Mouse (Mus musculus) G1E (cell line): ENCODE results near the gene Fam43b. TPM values are rescaled to one million over a fixed set of nuclear protein-coding genes. Genes with fewer than 3 reads are reported as not detected.
A peak's percentile ranks its signal among the peaks of the same experiment; 100 is the strongest.

ENCODE experiments used
- ATAC-seq: 2 replicates; pipeline ENCODE4 v1.8.0; 2016; ENCODE audit warnings: mild to moderate bottlenecking; ENCODE audit not compliant: insufficient number of reproducible peaks, poor library complexity, low FRiP score, severe bottlenecking; ENCODE audit errors: extremely low read depth
- DNase-seq: peaks from one replicate; pipeline ENCODE4 v3.0.0; 2012; ENCODE audit warnings: low spot score
- H3K27me3 ChIP-seq: 2 replicates; pipeline ENCODE4 v1.6.1; 2012; ENCODE audit warnings: mild to moderate bottlenecking, low read length, inconsistent platforms; ENCODE audit not compliant: insufficient read depth
- H3K36me3 ChIP-seq: replicated peaks from 2 replicates; pipeline ENCODE3; 2012; ENCODE audit warnings: mild to moderate bottlenecking, inconsistent platforms
- H3K4me1 ChIP-seq: 2 replicates; pipeline ENCODE4 v1.6.1; 2012; ENCODE audit warnings: low read depth, low read length, inconsistent platforms, mixed read lengths; ENCODE audit not compliant: insufficient read depth
- H3K4me3 ChIP-seq: 2 replicates; pipeline ENCODE4 v1.5.1; 2012; ENCODE audit warnings: low read depth, mild to moderate bottlenecking, inconsistent platforms, low read length, moderate library complexity, mixed read lengths
- H3K9me3 ChIP-seq: replicated peaks from 2 replicates; pipeline ENCODE4 v1.6.1; 2012; ENCODE audit warnings: inconsistent platforms
- CTCF ChIP-seq: IDR thresholded peaks from 2 replicates; pipeline ENCODE4 v1.5.1; 2012; ENCODE audit warnings: low read depth, low read length, inconsistent platforms, mixed read lengths
- GATA1 ChIP-seq: IDR thresholded peaks from 2 replicates; pipeline ENCODE4 v1.6.1; 2012; ENCODE audit warnings: borderline replicate concordance, low read length, inconsistent platforms, mixed read lengths
- GATA2 ChIP-seq: IDR thresholded peaks from 2 replicates; pipeline ENCODE4 v1.6.1; 2012; ENCODE audit warnings: low read depth, low read length, inconsistent platforms, borderline replicate concordance
- POLR2AphosphoS5 ChIP-seq: IDR thresholded peaks from 2 replicates; pipeline ENCODE4 v1.6.1; 2012; ENCODE audit warnings: low read depth, low read length, inconsistent platforms; ENCODE audit not compliant: insufficient replicate concordance
- TAL1 ChIP-seq: conservative IDR thresholded peaks from 2 replicates; pipeline ENCODE4 v1.6.1; 2012; ENCODE audit warnings: low read depth, low read length, inconsistent platforms, mixed read lengths
- polyA plus RNA-seq: library from polyadenylated mRNA; stranded (reverse); fragments of >175 nt; gene quantifications from 2 replicates; pipeline ENCODE4 v1.2.3, GENCODE M21; 2012
- total RNA-seq, 2 experiments: library from RNA; stranded (forward) in 1 of 2; stranded (reverse) in 1 of 2; fragments of 200-1000 nt in 1 of 2; fragments of >200 nt in 1 of 2; fragmentation: Nextera tagmentation in 1 of 2; gene quantifications; 2 replicates each; pipeline ENCODE4 v1.2.3; 2014 to 2017

Gene Fam43b
- total and polyA plus RNA-seq, 3 experiments = 0.11 TPM; not detected in 2

DNA sequence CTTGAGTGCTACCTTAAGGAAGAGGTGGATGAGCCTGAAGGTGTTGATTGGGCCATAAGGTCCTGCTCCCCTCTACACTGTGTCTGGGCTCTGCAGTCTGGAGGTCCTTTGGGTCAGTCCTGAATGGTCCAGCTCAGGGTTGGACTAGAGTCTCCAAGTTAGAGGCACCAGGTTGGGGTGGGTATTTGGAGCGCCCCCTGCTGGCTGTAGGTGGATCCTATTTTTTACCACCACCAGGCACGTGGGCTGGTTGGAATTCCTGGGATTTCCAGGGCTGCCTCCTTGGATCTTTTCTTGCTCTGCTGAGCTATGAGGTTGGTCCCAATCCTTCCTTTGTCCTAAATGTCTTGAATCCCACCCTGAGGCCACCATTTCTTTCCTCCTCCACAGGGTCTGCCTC is 8.5 kb upstream of the Fam43b start:
- no peaks in the 10 kb centered on the region for H3K36me3 ChIP-seq
- H3K4me1 ChIP-seq = no peaks in the 10 kb centered on the region
- TF ChIP-seq GATA1 (no peak), CTCF (peak; percentile 76)
- ATAC-seq (no peak), DNase-seq (peak; percentile 11)
- no peaks in the 10 kb centered on the region; the same call in 1 of the 2 replicates for H3K27me3 ChIP-seq
- H3K9me3 ChIP-seq = no peaks in the 10 kb centered on the region
- no peak overlapping the region for H3K4me3 ChIP-seq

DNA sequence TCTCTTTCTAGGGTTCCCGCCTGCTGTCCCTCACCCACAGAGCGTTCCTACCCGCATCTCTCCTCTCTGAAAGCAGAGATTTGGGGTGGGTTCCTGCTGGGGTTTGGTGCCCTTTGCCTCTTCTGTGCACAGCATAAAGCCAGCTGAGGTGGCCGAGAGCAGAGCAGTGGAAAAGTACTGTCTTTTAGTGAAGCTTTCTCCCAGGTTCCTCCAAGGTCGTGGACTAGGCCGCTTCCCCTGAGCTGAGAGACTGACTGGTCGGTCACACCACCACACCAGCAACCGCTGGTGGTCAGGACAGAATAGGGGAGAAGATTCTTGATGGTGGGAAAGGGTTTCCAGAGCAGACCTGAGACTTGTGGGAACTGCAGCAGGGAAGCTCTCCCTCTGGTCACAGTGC is 383 bp upstream of the Fam43b start:
- H3K4me3 ChIP-seq = no peak overlapping the region
- H3K27me3 ChIP-seq = peaks cover 11% of the 10 kb centered on the region; the same call in 1 of the 2 replicates
- peaks cover 17% of the 10 kb centered on the region for H3K9me3 ChIP-seq

DNA sequence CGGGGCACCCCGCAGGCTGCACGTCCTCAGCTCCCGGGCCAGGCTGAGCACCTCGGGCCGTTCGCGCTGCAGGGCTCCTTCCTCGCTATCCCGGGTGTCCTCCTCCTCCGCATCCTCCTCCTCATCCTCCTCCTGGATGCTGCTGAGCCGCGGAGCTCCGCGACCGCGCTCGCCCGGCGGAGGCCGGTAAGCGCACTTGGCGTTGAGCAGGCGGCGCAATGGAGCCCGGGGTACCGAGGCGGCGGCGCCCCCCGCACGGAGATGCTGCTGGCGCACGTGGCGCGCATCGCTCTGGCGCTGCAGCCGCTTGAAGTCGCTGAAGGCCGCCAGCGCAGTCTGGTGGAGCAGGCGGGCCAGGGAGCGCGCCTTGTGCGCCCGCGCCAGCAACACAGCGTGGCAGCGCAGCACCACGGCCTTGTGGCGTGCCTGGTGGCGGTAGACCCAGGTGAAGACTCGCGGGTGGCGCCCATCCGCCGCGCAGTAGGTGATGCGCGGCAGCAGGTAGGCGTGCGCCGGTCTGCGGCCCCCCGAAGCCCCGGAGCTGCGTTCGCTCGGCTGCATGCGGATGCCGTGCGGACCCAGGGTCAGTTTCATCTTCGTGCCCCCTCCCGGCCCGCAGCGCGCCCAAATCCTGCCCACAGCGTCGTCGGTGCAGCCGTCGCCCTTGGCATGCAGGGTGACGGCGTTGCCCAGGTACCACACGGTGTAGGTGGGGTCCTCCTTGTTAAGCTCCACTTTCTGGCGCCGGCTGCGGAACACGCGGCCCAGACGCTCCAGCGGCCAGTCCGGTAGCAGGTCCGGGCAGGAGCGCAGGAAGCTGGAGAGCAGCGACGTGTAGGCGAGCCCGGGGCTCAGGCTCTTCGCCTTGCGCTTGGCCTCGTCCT is 999 bp downstream of the Fam43b start:
- Histone ChIP-seq H3K36me3 (no peaks in the 10 kb centered on the region), H3K4me3 (no peak overlapping the region; the same call in 1 of the 2 replicates), H3K27me3 (peaks cover 11% of the 10 kb centered on the region; the same call in 1 of the 2 replicates), H3K4me1 (no peaks in the 10 kb centered on the region), H3K9me3 (peaks cover 17% of the 10 kb centered on the region)
- no peak for DNase-seq
- ATAC-seq = no peak
- no peak for TF ChIP-seq CTCF
- TF ChIP-seq GATA1 = no peak
- TF ChIP-seq POLR2AphosphoS5 = no peak
- TF ChIP-seq GATA2 = no peak
- TF ChIP-seq TAL1 = no peak

More for the DNA sequence above, 383 bp upstream of the Fam43b start:
- no peaks in the 10 kb centered on the region for H3K36me3 ChIP-seq
- no peak for TF ChIP-seq GATA1
- no peak for TF ChIP-seq POLR2AphosphoS5
- TF ChIP-seq GATA2 = no peak
- TF ChIP-seq TAL1 = no peak
- TF ChIP-seq CTCF = no peak
- DNase-seq = no peak
- no peak for ATAC-seq
- H3K4me1 ChIP-seq = no peaks in the 10 kb centered on the region

DNA sequence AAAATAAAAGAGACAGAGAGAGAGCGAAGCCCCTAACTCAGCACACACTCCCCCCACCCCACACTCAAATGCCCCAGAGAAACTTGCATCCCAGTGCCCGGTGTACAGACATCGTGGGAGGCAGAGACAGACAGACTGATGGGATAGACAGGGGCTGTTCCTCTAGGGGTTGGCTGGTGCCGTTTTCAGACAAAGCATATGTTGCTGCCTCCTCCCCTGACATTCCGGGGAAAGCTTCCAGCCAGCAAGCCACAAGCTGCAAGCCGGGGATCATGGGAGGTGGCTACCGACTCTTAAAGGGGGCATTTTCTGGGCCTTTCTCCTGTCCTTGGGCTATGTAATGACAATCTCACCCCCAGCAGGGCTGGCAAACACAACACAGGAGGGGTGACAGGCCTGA is 2.6 kb downstream of the Fam43b start:
- Histone ChIP-seq H3K9me3 (peaks cover 17% of the 10 kb centered on the region), H3K4me3 (no peak overlapping the region), H3K27me3 (peaks cover 11% of the 10 kb centered on the region; the same call in 1 of the 2 replicates), H3K4me1 (no peaks in the 10 kb centered on the region), H3K36me3 (no peaks in the 10 kb centered on the region)
- ATAC-seq = no peak
- DNase-seq = no peak
- TF ChIP-seq CTCF (no peak), POLR2AphosphoS5 (no peak), GATA1 (no peak), GATA2 (no peak), TAL1 (no peak)

DNA sequence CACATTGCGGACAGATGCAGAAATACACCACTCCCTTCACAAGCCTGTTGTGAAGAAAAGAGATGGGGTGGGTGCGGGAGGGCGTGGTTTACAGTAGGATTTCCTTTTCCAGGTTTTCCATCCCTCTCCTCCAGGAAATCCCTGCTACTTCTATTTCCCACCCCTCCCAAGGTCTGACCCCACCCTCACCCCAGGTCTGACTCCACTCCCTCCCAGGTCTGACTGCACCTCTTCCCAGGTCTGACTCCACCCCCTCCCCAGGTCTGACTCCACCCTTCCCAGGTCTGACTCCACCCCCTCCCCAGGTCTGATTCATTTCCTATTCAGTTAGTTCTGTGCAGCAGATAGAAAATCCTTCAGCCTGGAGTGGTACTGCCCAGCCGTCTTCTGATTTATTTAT is 12.5 kb downstream of the Fam43b start:
- Histone ChIP-seq H3K9me3 (no peaks in the 10 kb centered on the region), H3K27me3 (peaks cover 11% of the 10 kb centered on the region; the same call in 1 of the 2 replicates), H3K4me3 (no peak overlapping the region), H3K4me1 (peaks cover 3% of the 10 kb centered on the region; the same call in 1 of the 2 replicates), H3K36me3 (no peaks in the 10 kb centered on the region)
- TF ChIP-seq GATA1 (no peak), GATA2 (no peak), TAL1 (no peak), CTCF (no peak), POLR2AphosphoS5 (no peak)
- no peak for DNase-seq
- ATAC-seq = no peak

DNA sequence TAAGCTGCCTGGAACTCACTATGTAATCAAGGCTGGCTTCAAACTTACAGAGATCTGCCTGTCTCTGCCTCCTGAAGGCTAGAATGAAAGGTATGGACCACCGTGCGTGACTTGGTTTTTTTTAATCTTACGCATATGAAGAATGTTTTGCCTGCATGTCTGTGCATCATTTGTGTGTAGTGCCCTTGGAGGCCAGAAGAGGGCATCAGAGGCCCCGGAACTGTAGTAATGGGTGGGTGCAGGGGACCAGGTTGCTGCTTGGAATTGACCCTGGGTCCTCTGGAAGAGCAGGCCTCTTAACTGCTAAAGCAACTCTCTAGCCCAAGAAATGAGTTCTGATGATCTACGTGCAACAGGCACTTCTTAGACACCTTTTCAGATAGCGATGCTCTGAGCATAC is 13.9 kb downstream of the Fam43b start:
- Histone ChIP-seq H3K9me3 (no peaks in the 10 kb centered on the region), H3K4me3 (no peak overlapping the region), H3K4me1 (peaks cover 4% of the 10 kb centered on the region; the same call in 1 of the 2 replicates), H3K27me3 (peaks cover 11% of the 10 kb centered on the region; the same call in 1 of the 2 replicates), H3K36me3 (no peaks in the 10 kb centered on the region)
- TF ChIP-seq TAL1 (no peak), POLR2AphosphoS5 (no peak), GATA2 (no peak), GATA1 (no peak), CTCF (no peak)
- DNase-seq (no peak), ATAC-seq (no peak)
